Mouse (Mus musculus) myocyte (in vitro differentiated cells): Measurements from ENCODE around the gene Prkn.

ENCODE experiments used
- CEBPB ChIP-seq: IDR thresholded peaks from 2 replicates; pipeline ENCODE4 v1.6.1; 2011; ENCODE audit warnings: mild to moderate bottlenecking, moderate library complexity; ENCODE audit not compliant: poor library complexity, insufficient read depth, severe bottlenecking
- E2F4 ChIP-seq: IDR thresholded peaks from one replicate; pipeline ENCODE4 v1.6.1; 2011; ENCODE audit warnings: mild to moderate bottlenecking, control low read depth, moderate library complexity; ENCODE audit not compliant: insufficient read depth
- MAX ChIP-seq: IDR thresholded peaks from one replicate; pipeline ENCODE4 v1.6.1; 2011; ENCODE audit warnings: low read depth, mild to moderate bottlenecking, control low read depth
- MYOD1 ChIP-seq, 3 experiments: IDR thresholded peaks; one replicate each; pipeline ENCODE4 v1.6.1; 2011; ENCODE audit warnings: control low read depth in 2 of 3, low read depth in 2 of 3, mild to moderate bottlenecking in 2 of 3, moderate library complexity in 1 of 3; ENCODE audit not compliant: insufficient read length in 2 of 3, control insufficient read depth in 1 of 3
- MYOG ChIP-seq, 3 experiments: IDR thresholded peaks; one replicate each; pipeline ENCODE4 v1.6.1; 2011; ENCODE audit warnings: control low read depth in 2 of 3, low read depth in 2 of 3, mild to moderate bottlenecking in 2 of 3; ENCODE audit not compliant: insufficient read length in 2 of 3, control insufficient read depth in 1 of 3, insufficient read depth in 1 of 3
- POLR2A ChIP-seq: IDR thresholded peaks from one replicate; pipeline ENCODE4 v1.6.1; 2011; ENCODE audit warnings: low read depth, mild to moderate bottlenecking, control low read depth, moderate library complexity; ENCODE audit not compliant: insufficient read length
- POLR2AphosphoS2 ChIP-seq: IDR thresholded peaks from one replicate; pipeline ENCODE4 v1.6.1; 2011; ENCODE audit warnings: low read depth, control low read depth; ENCODE audit not compliant: insufficient read length
- REST ChIP-seq: IDR thresholded peaks from one replicate; pipeline ENCODE4 v1.6.1; 2011; ENCODE audit warnings: mild to moderate bottlenecking, control low read depth, moderate library complexity; ENCODE audit not compliant: insufficient read depth, insufficient read length
- SRF ChIP-seq: IDR thresholded peaks from one replicate; pipeline ENCODE4 v1.6.1; 2011; ENCODE audit warnings: low read depth; ENCODE audit not compliant: control insufficient read depth, insufficient read length
- TCF12 ChIP-seq: IDR thresholded peaks from one replicate; pipeline ENCODE4 v1.6.1; 2011; ENCODE audit warnings: mild to moderate bottlenecking, control low read depth; ENCODE audit not compliant: poor library complexity, insufficient read depth, severe bottlenecking
- TCF3 ChIP-seq: IDR thresholded peaks from one replicate; pipeline ENCODE4 v1.6.1; 2011; ENCODE audit warnings: low read depth, control low read depth; ENCODE audit not compliant: insufficient read length
- USF1 ChIP-seq: IDR thresholded peaks from one replicate; pipeline ENCODE4 v1.6.1; 2011; ENCODE audit warnings: low read depth, mild to moderate bottlenecking, control low read depth, moderate library complexity

- TF ChIP-seq MYOG (IDR thresholded peaks at IDR 0.05; ENCODE audit: control insufficient read depth in 1 of 3, insufficient read depth in 1 of 3, insufficient read length in 2 of 3, low read depth in 2 of 3) (no peak), POLR2A (no peak), POLR2AphosphoS2 (no peak), TCF12 (no peak), MAX (no peak), MYOD1 (IDR thresholded peaks at IDR 0.05; ENCODE audit: control insufficient read depth in 1 of 3, insufficient read length in 2 of 3, low read depth in 2 of 3) (no peak), USF1 (no peak), CEBPB (no peak), TCF3 (no peak), E2F4 (no peak), REST (no peak), SRF (no peak)
These were observed 218.8 kb downstream of the Prkn start for GRCm38 (mm10) chr17:11058986-11059385.
